Mouse (Mus musculus) forebrain, embryonic 11.5 days (tissue): ENCODE data around the gene Ift88. TPM values are rescaled to one million over a fixed set of nuclear protein-coding genes. Genes with fewer than 3 reads are reported as not detected.
A peak's percentile ranks its signal among the peaks of the same experiment; 100 is the strongest.

Experiments
- ATAC-seq: fragments of 200-750 bp; cut with Nextera tagmentation; replicated peaks from 2 replicates; pipeline ENCODE4 v1.8.0; 2017; ENCODE audit warnings: moderate TSS enrichment; ENCODE audit not compliant: low FRiP score
- DNase-seq: peaks from one replicate; pipeline ENCODE4 v3.0.0-alpha.2; 2017; ENCODE audit warnings: low spot score
- H3K27ac ChIP-seq: fragments of 300-500 bp; sonication (generic); 2 replicates; pipeline ENCODE4 v1.5.1; 2014; ENCODE audit warnings: low read depth, low read length
- H3K27me3 ChIP-seq: fragments of 300-500 bp; sonication (generic); 2 replicates; pipeline ENCODE4 v1.6.1; 2014; ENCODE audit warnings: mild to moderate bottlenecking, low read length, mixed read lengths; ENCODE audit not compliant: control insufficient read depth, insufficient read depth
- H3K36me3 ChIP-seq: fragments of 300-500 bp; sonication (generic); 2 replicates; pipeline ENCODE4 v1.6.1; 2014; ENCODE audit warnings: mild to moderate bottlenecking, low read length, moderate library complexity, mixed read lengths; ENCODE audit not compliant: control insufficient read depth, insufficient read depth
- H3K4me1 ChIP-seq: fragments of 300-500 bp; sonication (generic); replicated peaks from 2 replicates; pipeline ENCODE4 v1.6.1; 2014; ENCODE audit warnings: low read length, mixed read lengths; ENCODE audit not compliant: control insufficient read depth, insufficient read depth
- H3K4me2 ChIP-seq: fragments of 300-500 bp; sonication (generic); 2 replicates; pipeline ENCODE4 v1.6.1; 2014; ENCODE audit warnings: low read depth, mild to moderate bottlenecking, low read length, moderate library complexity, mixed read lengths; ENCODE audit not compliant: severe bottlenecking
- H3K4me3 ChIP-seq: fragments of 300-500 bp; sonication (generic); 2 replicates; pipeline ENCODE4 v1.5.1; 2014; ENCODE audit warnings: low read depth, low read length
- H3K9ac ChIP-seq: fragments of 300-500 bp; sonication (generic); 2 replicates; pipeline ENCODE4 v1.6.1; 2014; ENCODE audit warnings: low read length
- H3K9me3 ChIP-seq: fragments of 300-500 bp; sonication (generic); 2 replicates; pipeline ENCODE4 v1.6.1; 2016; ENCODE audit warnings: low read length, mixed read lengths; ENCODE audit not compliant: control insufficient read depth
- WGBS: fragments of 180-500 bp; shearing (Covaris S2); extraction: QIAGEN DNeasy Blood & Tissue Kit; methylation state at CpG from one replicate; pipeline ENCODE4 v1.1.7; 2014; 5-methylcytosine and 5-hydroxymethylcytosine counted together
- polyA plus RNA-seq: library from polyadenylated mRNA; unstranded; fragments of >200 nt; fragmentation: Nextera tagmentation; extraction: Ambion mirVana; gene quantifications from 2 replicates; pipeline ENCODE4 v1.2.1, GENCODE M21; 2014

Gene Ift88
- polyA plus RNA-seq, result 15.5 and 17.4 TPM in 2 replicates

GRCm38 (mm10) chr14:57423432-57424211, at the start of gene Ift88:
Gene Ift88 (plus strand): TSS chr14:57424062.
- 0 out of 2 replicates have a peak, but pooled peaks cover 2% of the 10 kb centered on the region for H3K4me1 ChIP-seq

GRCm38 (mm10) chr14:57375205-57375604, 48.7 kb upstream of the Ift88 start:
- H3K9me3 ChIP-seq, result no peaks in the 10 kb centered on the region
- ATAC-seq (no peak), DNase-seq (no peak)
- H3K4me2 ChIP-seq, result no peak overlapping the region
- no peak overlapping the region for H3K9ac ChIP-seq
- no peaks in the 10 kb centered on the region for H3K36me3 ChIP-seq
- no peaks in the 10 kb centered on the region for H3K27me3 ChIP-seq
- H3K27ac ChIP-seq, result no peak overlapping the region
- H3K4me3 ChIP-seq, result no peak overlapping the region
- H3K4me1 ChIP-seq, result no peaks in the 10 kb centered on the region
- 82% methylated on average over 9 of the region's 9 CpGs for WGBS

More at GRCm38 (mm10) chr14:57423432-57424211, at the start of gene Ift88:
- ATAC-seq (peak; percentile 99), DNase-seq (peak; percentile 94)
- Histone ChIP-seq H3K27ac (peak within 1 kb of the TSS; percentile 50; the same call in 1 of the 2 replicates), H3K27me3 (no peaks in the 10 kb centered on the region), H3K4me3 (peak within 1 kb of the TSS; percentile 88), H3K4me2 (peak within 1 kb of the TSS; percentile 74), H3K36me3 (no peaks in the 10 kb centered on the region), H3K9me3 (no peaks in the 10 kb centered on the region), H3K9ac (peak within 1 kb of the TSS; percentile 88)
- 4% methylated on average over 37 of the region's 42 CpGs for WGBS

- H3K9ac ChIP-seq, result no peak overlapping the region
- no peak for DNase-seq
- H3K4me3 ChIP-seq, result no peak overlapping the region
- no peaks in the 10 kb centered on the region for H3K4me1 ChIP-seq
- no peaks in the 10 kb centered on the region for H3K27me3 ChIP-seq
- H3K27ac ChIP-seq, result no peak overlapping the region
- no peak for ATAC-seq
- H3K36me3 ChIP-seq, result no peaks in the 10 kb centered on the region
- H3K4me2 ChIP-seq, result no peak overlapping the region
- 79% methylated on average over 8 of the region's 8 CpGs for WGBS
- no peaks in the 10 kb centered on the region for H3K9me3 ChIP-seq
Observed at GRCm38 (mm10) chr14:57376016-57376415, 47.8 kb upstream of the Ift88 start.

- no peaks in the 10 kb centered on the region for H3K9me3 ChIP-seq
- H3K4me1 ChIP-seq, result no peaks in the 10 kb centered on the region
- H3K27ac ChIP-seq, result no peak overlapping the region
- no peak overlapping the region for H3K4me2 ChIP-seq
- WGBS, result 88% methylated on average over 9 of the region's 9 CpGs
- no peaks in the 10 kb centered on the region for H3K27me3 ChIP-seq
- DNase-seq, result no peak
- H3K36me3 ChIP-seq, result no peaks in the 10 kb centered on the region
- H3K9ac ChIP-seq, result no peak overlapping the region
- H3K4me3 ChIP-seq, result no peak overlapping the region
- ATAC-seq, result no peak
Observed at GRCm38 (mm10) chr14:57376956-57377355, 46.9 kb upstream of the Ift88 start.

GRCm38 (mm10) chr14:57377531-57377930, 46.3 kb upstream of the Ift88 start:
- no peak for ATAC-seq
- H3K4me3 ChIP-seq, result no peak overlapping the region
- 88% methylated on average over 5 of the region's 5 CpGs for WGBS
- H3K9ac ChIP-seq, result no peak overlapping the region
- H3K27me3 ChIP-seq, result no peaks in the 10 kb centered on the region
- H3K4me1 ChIP-seq, result no peaks in the 10 kb centered on the region
- no peaks in the 10 kb centered on the region for H3K36me3 ChIP-seq
- H3K9me3 ChIP-seq, result no peaks in the 10 kb centered on the region
- H3K4me2 ChIP-seq, result no peak overlapping the region
- H3K27ac ChIP-seq, result no peak overlapping the region
- DNase-seq, result no peak

GRCm38 (mm10) chr14:57385667-57386066, 38.2 kb upstream of the Ift88 start:
- Histone ChIP-seq H3K4me3 (no peak overlapping the region), H3K36me3 (no peaks in the 10 kb centered on the region), H3K9me3 (no peaks in the 10 kb centered on the region), H3K4me2 (no peak overlapping the region), H3K9ac (no peak overlapping the region), H3K27ac (no peak overlapping the region), H3K27me3 (no peaks in the 10 kb centered on the region), H3K4me1 (no peaks in the 10 kb centered on the region)
- ATAC-seq, result no peak
- WGBS, result 85% methylated on average over 5 of the region's 5 CpGs
- DNase-seq, result no peak

- Histone ChIP-seq H3K9ac (no peak overlapping the region), H3K27ac (no peak overlapping the region), H3K4me1 (no peaks in the 10 kb centered on the region), H3K36me3 (no peaks in the 10 kb centered on the region), H3K27me3 (no peaks in the 10 kb centered on the region), H3K4me3 (no peak overlapping the region), H3K9me3 (no peaks in the 10 kb centered on the region), H3K4me2 (no peak overlapping the region)
- WGBS, result 68% methylated on average over 14 of the region's 14 CpGs
- DNase-seq, result no peak
- no peak for ATAC-seq
Observed at GRCm38 (mm10) chr14:57386758-57387561, 36.9 kb upstream of the Ift88 start.

- no peaks in the 10 kb centered on the region for H3K9me3 ChIP-seq
- ATAC-seq (no peak), DNase-seq (no peak)
- WGBS, result 77% methylated on average over 4 of the region's 4 CpGs
- no peaks in the 10 kb centered on the region for H3K4me1 ChIP-seq
- H3K9ac ChIP-seq, result no peak overlapping the region
- H3K4me2 ChIP-seq, result no peak overlapping the region
- H3K36me3 ChIP-seq, result no peaks in the 10 kb centered on the region
- H3K27ac ChIP-seq, result no peak overlapping the region
- H3K4me3 ChIP-seq, result no peak overlapping the region
- H3K27me3 ChIP-seq, result no peaks in the 10 kb centered on the region
Observed at GRCm38 (mm10) chr14:57391621-57392020, 32.2 kb upstream of the Ift88 start.
